In genomic region chr8:27626133-27626532, GRCm38 (mm10) we compare ENCODE assay signal across 13 mouse cellular contexts.
DNase-seq lines count a peak whose midpoint lies in the region; ATAC-seq and TF ChIP-seq lines count a peak whose summit lies in the region.
"Had no signal": no experiment of that assay in that cellular context is flagged by ENCODE, and none has a peak within 500 bp of the region (broad histone marks: within the 10 kb centered on the region; RNA-seq: fewer than 3 reads in every experiment).

No protein-coding gene starts in this region.

- no peak overlapping the region for H3K9ac ChIP-seq in heart, embryonic 12.5 days
- H3K9ac ChIP-seq: embryonic facial prominence, embryonic 12.5 days; neural tube, embryonic 12.5 days; stomach, embryonic 15.5 days had no signal

- TF ChIP-seq POLR2A in brain, embryonic 14.5 days (IDR thresholded peaks at IDR 0.05; ENCODE audit: borderline replicate concordance, extremely low read depth, insufficient read depth, insufficient read length, poor library complexity, severe bottlenecking) = no peak

- H3K27ac ChIP-seq in layer of hippocampus, adult 2 months = no peak overlapping the region
- no peak overlapping the region for H3K27ac ChIP-seq in heart, embryonic 12.5 days (ENCODE audit: poor library complexity, severe bottlenecking)
- H3K27ac ChIP-seq: embryonic facial prominence, embryonic 12.5 days; neural tube, embryonic 12.5 days; stomach, embryonic 15.5 days had no signal

- no peak for ATAC-seq in cerebellum, adult (ENCODE audit: insufficient number of reproducible peaks, low FRiP score, low TSS enrichment)
- no peak for ATAC-seq in heart, embryonic 12.5 days (ENCODE audit: insufficient number of reproducible peaks, low FRiP score)
- ATAC-seq: Patski had no signal

- H3K4me1 ChIP-seq in heart, embryonic 12.5 days (replicated peaks) = no peaks in the 10 kb centered on the region
- H3K4me1 ChIP-seq: embryonic facial prominence, embryonic 12.5 days; neural tube, embryonic 12.5 days; stomach, embryonic 15.5 days had no signal

- WGBS in heart, embryonic 12.5 days = 73% methylated on average over 3 of the region's 3 CpGs

- no peak overlapping the region for H3K4me3 ChIP-seq in layer of hippocampus, adult 2 months
- H3K4me3 ChIP-seq in heart, embryonic 12.5 days = no peak overlapping the region
- H3K4me3 ChIP-seq: embryonic facial prominence, embryonic 12.5 days; neural tube, embryonic 12.5 days; stomach, embryonic 15.5 days had no signal

- peak; percentile 7 to 8 for DNase-seq in cerebellum, postnatal 14 days
- peak; percentile 45 for DNase-seq in brain, embryonic 14.5 days (ENCODE audit: low read depth)
- DNase-seq in layer of hippocampus, adult 2 months (ENCODE audit: low spot score in 2 of 2) = peak; percentile 37 to 39
- peak; percentile 17 for DNase-seq in mesoderm, embryonic 11.5 days (ENCODE audit: low read depth, low spot score)
- DNase-seq in thymus, postnatal 10 days (ENCODE audit: low spot score in 2 of 2) = no peak
- no peak for DNase-seq in neural tube, embryonic 10.5 days (ENCODE audit: extremely low spot score, low spot score)
- DNase-seq: gastrocnemius, postnatal 14 days had no signal

- no peaks in the 10 kb centered on the region for H3K9me3 ChIP-seq in heart, embryonic 12.5 days (replicated peaks)
- H3K9me3 ChIP-seq: embryonic facial prominence, embryonic 12.5 days; neural tube, embryonic 12.5 days; stomach, embryonic 15.5 days had no signal

- H3K27me3 ChIP-seq in heart, embryonic 12.5 days (replicated peaks) = no peaks in the 10 kb centered on the region
- H3K27me3 ChIP-seq: embryonic facial prominence, embryonic 12.5 days; neural tube, embryonic 12.5 days; Patski; stomach, embryonic 15.5 days had no signal

- TF ChIP-seq CTCF in brain, embryonic 14.5 days (IDR thresholded peaks at IDR 0.05; ENCODE audit: borderline replicate concordance, extremely low read depth, insufficient read depth, insufficient read length) = no peak
- peak; percentile 73 for TF ChIP-seq CTCF in layer of hippocampus, adult 2 months (conservative IDR thresholded peaks at IDR 0.05)

- no peak overlapping the region for H3K4me2 ChIP-seq in heart, embryonic 12.5 days
- H3K4me2 ChIP-seq: embryonic facial prominence, embryonic 12.5 days; neural tube, embryonic 12.5 days; stomach, embryonic 15.5 days had no signal

- no peaks in the 10 kb centered on the region for H3K36me3 ChIP-seq in heart, embryonic 12.5 days
- H3K36me3 ChIP-seq: embryonic facial prominence, embryonic 12.5 days; neural tube, embryonic 12.5 days; stomach, embryonic 15.5 days had no signal

Comparison
In these comparisons a context has a peak if more than half of its experiments do, and no peak if none do; other contexts are left out.
1. DNase-seq: peak in cerebellum, postnatal 14 days (2 of 2), brain, embryonic 14.5 days (single experiment), layer of hippocampus, adult 2 months (2 of 2) and mesoderm, embryonic 11.5 days (single experiment); none in thymus, postnatal 10 days (0 of 2) and neural tube, embryonic 10.5 days (single experiment).